ENCODE assay signal across 8 mouse cellular contexts in genomic region chr1:172143570-172143969, GRCm38 (mm10). TPM values are rescaled to one million over a fixed set of nuclear protein-coding genes. Genes with fewer than 3 reads are reported as not detected.
DNase-seq lines count a peak whose midpoint lies in the region.

No protein-coding gene starts in this region.

- DNase-seq in frontal cortex, adult 2 months (ENCODE audit: extremely low spot score in 1 of 2, low spot score in 1 of 2), result peak; percentile 54 to 86
- no peak for DNase-seq in frontal cortex, postnatal 25 days (ENCODE audit: low spot score in 2 of 2)
- peak; percentile 65 to 69 for DNase-seq in B cell, adult 2 months
- DNase-seq in c-Kit-positive CD71-negative TER-119-negative erythroid progenitor cells, embryonic 14.5 days (ENCODE audit: low read depth), result peak; percentile 71
- DNase-seq in gastrocnemius, postnatal 10 days, result peak; percentile 19
- peak; percentile 62 for DNase-seq in left cerebral cortex, adult 11 months (ENCODE audit: low spot score)
- DNase-seq in naive thymus-derived CD4-positive, alpha-beta T cell, adult 2 months (ENCODE audit: low read depth), result peak; percentile 87
- peak; percentile 47 for DNase-seq in yolk sac, embryonic 10.5 days (ENCODE audit: low spot score)

RNA-seq across cellular contexts. Expression of gene Dcaf8, which starts 4.3 kb away (rescaled TPM):
- polyA plus RNA-seq in frontal cortex, adult 2 months (2012; rRNA removed), result 92.6 and 102 TPM in 2 replicates
- total RNA-seq in gastrocnemius, postnatal 10 days (2021), result 100 to 1,000 TPM; 132 to 146 TPM

RNA-seq across cellular contexts. Expression of gene Pex19, which starts 17.0 kb away (rescaled TPM):
- 81.2 and 84.3 TPM in 2 replicates for polyA plus RNA-seq in frontal cortex, adult 2 months (2012; rRNA removed)
- 100 to 1,000 TPM; 104 to 106 TPM for total RNA-seq in gastrocnemius, postnatal 10 days (2021)

Comparison
In these comparisons a context has a peak if more than half of its experiments do, and no peak if none do; other contexts are left out.
1. DNase-seq: peak in frontal cortex, adult 2 months (2 of 2), B cell, adult 2 months (2 of 2), c-Kit-positive CD71-negative TER-119-negative erythroid progenitor cells, embryonic 14.5 days (single experiment), gastrocnemius, postnatal 10 days (single experiment), left cerebral cortex, adult 11 months (single experiment), naive thymus-derived CD4-positive, alpha-beta T cell, adult 2 months (single experiment) and yolk sac, embryonic 10.5 days (single experiment); none in frontal cortex, postnatal 25 days (0 of 2).